Mouse (Mus musculus): Measurements from ENCODE around the gene Tshz3. TPM values are rescaled to one million over a fixed set of nuclear protein-coding genes. Genes with fewer than 3 reads are reported as not detected.
A peak's percentile ranks its signal among the peaks of the same experiment; 100 is the strongest.

Tshz3 gene
- polyA plus RNA-seq (2015; fragmentation: Nextera tagmentation; extraction: Ambion mirVana) = 9.1 and 12.3 TPM in 2 replicates

- ATAC-seq (replicated peaks; ENCODE audit: low FRiP score) = peak; percentile 57
- 0% methylated on average over 28 of the region's 88 CpGs for WGBS
- Histone ChIP-seq H3K27ac (peak within 1 kb of the TSS; percentile 90), H3K4me1 (peaks cover 34% of the 10 kb centered on the region), H3K27me3 (peaks cover 79% of the 10 kb centered on the region), H3K4me2 (peak within 1 kb of the TSS; percentile 99), H3K9me3 (replicated peaks) (no peaks in the 10 kb centered on the region), H3K36me3 (no peaks in the 10 kb centered on the region), H3K4me3 (replicated peaks) (peak within 1 kb of the TSS; percentile 83), H3K9ac (peak within 1 kb of the TSS; percentile 78)
Measured at GRCm38 (mm10) chr7:36697856-36698588, at the start of gene Tshz3. Tshz3 (plus strand) TSS chr7:36698118.

- no peaks in the 10 kb centered on the region for H3K36me3 ChIP-seq
- H3K9me3 ChIP-seq (replicated peaks) = no peaks in the 10 kb centered on the region
- no peak overlapping the region for H3K9ac ChIP-seq
- H3K27ac ChIP-seq = no peak overlapping the region
- no peak overlapping the region for H3K4me3 ChIP-seq (replicated peaks)
- H3K4me2 ChIP-seq = no peak overlapping the region
- no peaks in the 10 kb centered on the region for H3K27me3 ChIP-seq
- ATAC-seq (replicated peaks; ENCODE audit: low FRiP score) = no peak
- H3K4me1 ChIP-seq = no peaks in the 10 kb centered on the region
- 91% methylated on average over 4 of the region's 4 CpGs for WGBS
Measured at GRCm38 (mm10) chr7:36655931-36656330, 42.0 kb upstream of the Tshz3 start.

- no peak for ATAC-seq (replicated peaks; ENCODE audit: low FRiP score)
- Histone ChIP-seq H3K9me3 (replicated peaks) (no peaks in the 10 kb centered on the region), H3K4me3 (replicated peaks) (no peak overlapping the region), H3K4me2 (no peak overlapping the region), H3K27ac (no peak overlapping the region), H3K27me3 (no peaks in the 10 kb centered on the region), H3K9ac (no peak overlapping the region), H3K36me3 (no peaks in the 10 kb centered on the region), H3K4me1 (no peaks in the 10 kb centered on the region)
Measured at GRCm38 (mm10) chr7:36656401-36656800, 41.5 kb upstream of the Tshz3 start.

- 63% methylated on average over 5 of the region's 5 CpGs for WGBS
- no peak overlapping the region for H3K4me3 ChIP-seq (replicated peaks)
- H3K4me2 ChIP-seq = no peak overlapping the region
- H3K9me3 ChIP-seq (replicated peaks) = no peaks in the 10 kb centered on the region
- H3K27ac ChIP-seq = no peak overlapping the region
- ATAC-seq (replicated peaks; ENCODE audit: low FRiP score) = no peak
- H3K4me1 ChIP-seq = no peaks in the 10 kb centered on the region
- no peaks in the 10 kb centered on the region for H3K27me3 ChIP-seq
- no peaks in the 10 kb centered on the region for H3K36me3 ChIP-seq
- no peak overlapping the region for H3K9ac ChIP-seq
Measured at GRCm38 (mm10) chr7:36658331-36658730, 39.6 kb upstream of the Tshz3 start.

GRCm38 (mm10) chr7:36659265-36659664 lies 38.7 kb upstream of the Tshz3 start:
- no peak overlapping the region for H3K4me2 ChIP-seq
- no peak overlapping the region for H3K9ac ChIP-seq
- H3K27me3 ChIP-seq = no peaks in the 10 kb centered on the region
- H3K9me3 ChIP-seq (replicated peaks) = no peaks in the 10 kb centered on the region
- H3K27ac ChIP-seq = no peak overlapping the region
- WGBS = 89% methylated on average over 7 of the region's 7 CpGs
- H3K4me1 ChIP-seq = no peaks in the 10 kb centered on the region
- ATAC-seq (replicated peaks; ENCODE audit: low FRiP score) = no peak
- no peak overlapping the region for H3K4me3 ChIP-seq (replicated peaks)
- H3K36me3 ChIP-seq = no peaks in the 10 kb centered on the region

- H3K9me3 ChIP-seq (replicated peaks) = no peaks in the 10 kb centered on the region
- H3K4me1 ChIP-seq = no peaks in the 10 kb centered on the region
- 74% methylated on average over 9 of the region's 9 CpGs for WGBS
- H3K4me3 ChIP-seq (replicated peaks) = no peak overlapping the region
- no peak overlapping the region for H3K4me2 ChIP-seq
- H3K27ac ChIP-seq = no peak overlapping the region
- H3K36me3 ChIP-seq = no peaks in the 10 kb centered on the region
- ATAC-seq (replicated peaks; ENCODE audit: low FRiP score) = no peak
- no peak overlapping the region for H3K9ac ChIP-seq
- no peaks in the 10 kb centered on the region for H3K27me3 ChIP-seq
Measured at GRCm38 (mm10) chr7:36660654-36661053, 37.3 kb upstream of the Tshz3 start.

- no peaks in the 10 kb centered on the region for H3K9me3 ChIP-seq (replicated peaks)
- 83% methylated on average over 7 of the region's 7 CpGs for WGBS
Measured at GRCm38 (mm10) chr7:36663431-36663830, 34.5 kb upstream of the Tshz3 start.

GRCm38 (mm10) chr7:36667767-36668166 lies 30.2 kb upstream of the Tshz3 start:
- ATAC-seq (replicated peaks; ENCODE audit: low FRiP score) = no peak
- 23% methylated on average over 5 of the region's 5 CpGs for WGBS
- Histone ChIP-seq H3K27ac (no peak overlapping the region), H3K36me3 (no peaks in the 10 kb centered on the region), H3K4me1 (no peaks in the 10 kb centered on the region), H3K4me2 (no peak overlapping the region), H3K9me3 (replicated peaks) (no peaks in the 10 kb centered on the region), H3K4me3 (replicated peaks) (no peak overlapping the region), H3K9ac (no peak overlapping the region), H3K27me3 (no peaks in the 10 kb centered on the region; the same call in 1 of the 2 replicates)

More at GRCm38 (mm10) chr7:36663431-36663830, 34.5 kb upstream of the Tshz3 start:
- ATAC-seq (replicated peaks; ENCODE audit: low FRiP score) = no peak
- no peak overlapping the region for H3K4me2 ChIP-seq
- H3K9ac ChIP-seq = no peak overlapping the region
- H3K4me3 ChIP-seq (replicated peaks) = no peak overlapping the region
- H3K27ac ChIP-seq = no peak overlapping the region
- no peaks in the 10 kb centered on the region for H3K4me1 ChIP-seq
- no peaks in the 10 kb centered on the region for H3K36me3 ChIP-seq
- H3K27me3 ChIP-seq = no peaks in the 10 kb centered on the region; the same call in 1 of the 2 replicates

- ATAC-seq (replicated peaks; ENCODE audit: low FRiP score) = no peak
- Histone ChIP-seq H3K4me2 (no peak overlapping the region), H3K9ac (no peak overlapping the region), H3K27ac (no peak overlapping the region), H3K27me3 (peaks cover 68% of the 10 kb centered on the region), H3K9me3 (replicated peaks) (no peaks in the 10 kb centered on the region), H3K36me3 (no peaks in the 10 kb centered on the region), H3K4me1 (peaks cover 16% of the 10 kb centered on the region), H3K4me3 (replicated peaks) (no peak overlapping the region)
- WGBS = 29% methylated on average over 8 of the region's 8 CpGs
Measured at GRCm38 (mm10) chr7:36678031-36678430, 19.9 kb upstream of the Tshz3 start.

GRCm38 (mm10) chr7:36678510-36678909 lies 19.4 kb upstream of the Tshz3 start:
- Histone ChIP-seq H3K27me3 (peaks cover 68% of the 10 kb centered on the region), H3K27ac (no peak overlapping the region), H3K4me1 (peaks cover 16% of the 10 kb centered on the region), H3K9me3 (replicated peaks) (no peaks in the 10 kb centered on the region), H3K4me2 (0 out of 2 replicates have a peak overlapping the region, but pooled peaks have one; percentile 8), H3K36me3 (no peaks in the 10 kb centered on the region), H3K4me3 (replicated peaks) (0 out of 2 replicates have a peak overlapping the region, but pooled peaks have one; percentile 2), H3K9ac (no peak overlapping the region)
- WGBS = 10% methylated on average over 10 of the region's 10 CpGs
- ATAC-seq (replicated peaks; ENCODE audit: low FRiP score) = no peak

GRCm38 (mm10) chr7:36679031-36679618 lies 18.8 kb upstream of the Tshz3 start:
- Histone ChIP-seq H3K9ac (no peak overlapping the region), H3K4me1 (peaks cover 16% of the 10 kb centered on the region), H3K4me2 (peak overlapping the region; percentile 49; the same call in 1 of the 2 replicates), H3K36me3 (no peaks in the 10 kb centered on the region), H3K27ac (no peak overlapping the region), H3K9me3 (replicated peaks) (no peaks in the 10 kb centered on the region), H3K4me3 (replicated peaks) (no peak overlapping the region), H3K27me3 (peaks cover 68% of the 10 kb centered on the region)
- no peak for ATAC-seq (replicated peaks; ENCODE audit: low FRiP score)
- WGBS = 5% methylated on average over 9 of the region's 9 CpGs

- Histone ChIP-seq H3K4me3 (replicated peaks) (peak overlapping the region; percentile 11; the same call in 1 of the 2 replicates), H3K36me3 (no peaks in the 10 kb centered on the region), H3K9me3 (replicated peaks) (no peaks in the 10 kb centered on the region), H3K27me3 (peaks cover 71% of the 10 kb centered on the region), H3K9ac (no peak overlapping the region), H3K4me1 (peaks cover 16% of the 10 kb centered on the region), H3K27ac (no peak overlapping the region), H3K4me2 (peak overlapping the region; percentile 49)
- 4% methylated on average over 17 of the region's 18 CpGs for WGBS
- ATAC-seq (replicated peaks; ENCODE audit: low FRiP score) = no peak
Measured at GRCm38 (mm10) chr7:36679866-36680458, 18.0 kb upstream of the Tshz3 start.

Measured in kidney, embryonic 15.5 days (tissue).